Mouse (Mus musculus): ENCODE measurements around the gene Zfp235.

Zfp235 gene

GRCm38 (mm10) chr7:24133996-24134828 is at the start of gene Zfp235:
Gene Zfp235 (plus strand): TSS chr7:24134169.
- in situ Hi-C loops (cut with MboI, MseI), result no loop called here

DNA sequence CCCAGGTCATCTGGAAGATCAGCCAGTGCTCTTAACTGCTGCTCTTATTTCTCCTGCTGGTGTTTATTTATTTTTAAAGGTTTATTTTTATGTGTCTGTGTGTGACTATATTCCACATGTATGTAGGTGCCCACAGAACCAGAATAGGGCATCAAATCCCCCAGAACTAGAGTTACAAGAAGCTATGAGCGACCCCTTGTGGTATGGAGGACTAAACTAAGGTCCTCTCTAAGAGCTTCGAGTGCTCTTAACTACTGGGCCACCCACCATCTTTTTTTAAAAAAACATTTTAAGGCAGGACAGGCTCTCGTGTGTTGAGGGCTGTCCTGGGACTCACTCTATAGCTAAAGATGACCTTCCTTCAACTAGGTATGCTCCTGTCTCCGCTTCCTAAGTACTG is 47.1 kb upstream of the Zfp235 start:
- in situ Hi-C loops (cut with MboI, MseI), result loop anchor here (25.0 kb wide), 1 partner anchor 1675 kb away; the partner anchor contains the start of gene Hnrnpul1

- in situ Hi-C loops (cut with MboI, MseI), result loop anchor here (25.0 kb wide), 1 partner anchor 1675 kb away; the partner anchor contains the start of gene Hnrnpul1
Observed at GRCm38 (mm10) chr7:24087485-24088125, 46.4 kb upstream of the Zfp235 start.

GRCm38 (mm10) chr7:24104403-24104802 is 29.6 kb upstream of the Zfp235 start:
- in situ Hi-C loops (cut with MboI, MseI), result no loop called here

- in situ Hi-C loops (cut with MboI, MseI), result no loop called here
Observed at GRCm38 (mm10) chr7:24105144-24105703, 28.7 kb upstream of the Zfp235 start.

- in situ Hi-C loops (cut with MboI, MseI), result no loop called here
Observed at GRCm38 (mm10) chr7:24110839-24111238, 23.1 kb upstream of the Zfp235 start.

GRCm38 (mm10) chr7:24111772-24112155 is 22.2 kb upstream of the Zfp235 start:
- in situ Hi-C loops (cut with MboI, MseI), result no loop called here

- in situ Hi-C loops (cut with MboI, MseI), result no loop called here
Observed at GRCm38 (mm10) chr7:24112156-24112856, 21.7 kb upstream of the Zfp235 start, which contains the start of gene Zfp112. Gene Zfp112 (plus strand): TSS chr7:24112314.

DNA sequence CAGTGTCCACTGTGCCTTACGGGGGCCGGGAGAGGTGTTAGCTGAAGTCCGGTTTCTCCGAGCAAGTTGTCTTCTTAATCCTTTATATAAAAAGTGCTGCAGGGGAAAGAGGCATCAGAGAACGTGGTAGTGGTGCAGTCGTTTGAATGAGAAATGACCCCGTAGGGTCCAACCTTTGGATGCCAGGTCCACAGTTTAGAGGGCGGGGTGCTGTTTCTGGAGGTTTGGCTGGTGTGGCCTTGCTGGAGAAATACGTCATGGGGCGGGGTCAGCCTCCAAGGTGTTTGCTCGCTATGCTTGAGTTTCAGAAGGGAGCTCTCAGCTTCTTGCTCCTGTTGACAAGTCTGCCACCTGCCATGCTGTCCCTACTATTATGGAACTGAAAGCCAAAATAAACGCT is 21.0 kb upstream of the Zfp235 start:
- in situ Hi-C loops (cut with MboI, MseI), result no loop called here

GRCm38 (mm10) chr7:24116655-24117054 is 17.3 kb upstream of the Zfp235 start:
- in situ Hi-C loops (cut with MboI, MseI), result no loop called here

DNA sequence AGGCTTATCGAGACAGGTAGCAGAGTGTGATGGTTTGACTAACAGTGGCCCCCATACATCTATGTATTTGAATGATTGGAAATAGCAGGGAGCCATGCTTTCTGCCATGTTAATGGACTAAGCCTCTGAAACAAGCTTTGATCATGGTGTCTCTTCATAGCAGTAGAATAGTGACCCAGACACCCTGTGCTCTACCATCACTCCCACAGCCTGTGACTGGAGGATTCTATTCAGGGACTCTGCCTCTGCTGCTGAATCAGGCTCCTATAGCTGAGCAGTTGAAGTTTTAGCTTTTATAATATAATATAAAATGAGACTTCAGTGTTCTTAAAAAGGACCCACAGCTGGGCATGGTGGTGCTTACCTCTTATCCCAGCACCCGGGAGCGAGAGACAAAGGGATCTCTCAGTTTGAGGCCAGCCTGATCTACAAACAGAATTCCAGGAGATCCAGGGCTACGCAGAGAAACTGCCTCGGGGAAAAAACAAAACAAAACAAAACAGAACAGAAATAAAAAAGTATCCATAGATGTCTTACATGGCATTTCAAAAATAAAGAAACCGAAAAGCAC is 459 bp upstream of the Zfp235 start:
- in situ Hi-C loops (cut with MboI, MseI), result no loop called here

GRCm38 (mm10) chr7:24142566-24142965 is 8.6 kb downstream of the Zfp235 start:
- in situ Hi-C loops (cut with MboI, MseI), result no loop called here

- in situ Hi-C loops (cut with MboI, MseI), result no loop called here
Observed at GRCm38 (mm10) chr7:24153272-24153671, 19.3 kb downstream of the Zfp235 start.

GRCm38 (mm10) chr7:24172191-24172590 is 38.2 kb downstream of the Zfp235 start:
- in situ Hi-C loops (cut with MboI, MseI), result no loop called here

- in situ Hi-C loops (cut with MboI, MseI), result loop anchor here (5.0 kb wide), 1 partner anchor 53 kb away; no protein-coding TSS in a partner anchor
Observed at GRCm38 (mm10) chr7:24174618-24175336, 40.8 kb downstream of the Zfp235 start, which contains the start of gene Zfp114. Gene Zfp114 (plus strand): TSS chr7:24175060.

DNA sequence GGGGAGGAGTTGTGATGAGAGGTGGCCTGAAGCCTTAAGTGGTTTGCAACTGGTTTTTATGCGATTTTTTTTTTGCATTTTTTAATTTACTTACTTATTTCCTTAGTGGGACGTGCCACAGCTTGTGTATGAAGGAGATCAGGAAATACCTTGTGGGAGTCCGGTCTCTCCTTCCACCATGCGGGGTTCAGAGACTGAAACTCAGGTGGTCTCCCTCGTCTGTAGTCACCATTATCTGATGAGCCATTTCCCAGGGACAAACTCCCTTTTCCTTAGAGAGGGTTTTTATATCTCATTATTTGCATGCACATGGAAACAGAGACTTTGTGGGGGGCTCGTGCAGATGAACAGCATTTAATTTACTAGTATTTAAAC is 41.4 kb downstream of the Zfp235 start:
- in situ Hi-C loops (cut with MboI, MseI), result loop anchor here (5.0 kb wide), 1 partner anchor 52 kb away; no protein-coding TSS in a partner anchor

DNA sequence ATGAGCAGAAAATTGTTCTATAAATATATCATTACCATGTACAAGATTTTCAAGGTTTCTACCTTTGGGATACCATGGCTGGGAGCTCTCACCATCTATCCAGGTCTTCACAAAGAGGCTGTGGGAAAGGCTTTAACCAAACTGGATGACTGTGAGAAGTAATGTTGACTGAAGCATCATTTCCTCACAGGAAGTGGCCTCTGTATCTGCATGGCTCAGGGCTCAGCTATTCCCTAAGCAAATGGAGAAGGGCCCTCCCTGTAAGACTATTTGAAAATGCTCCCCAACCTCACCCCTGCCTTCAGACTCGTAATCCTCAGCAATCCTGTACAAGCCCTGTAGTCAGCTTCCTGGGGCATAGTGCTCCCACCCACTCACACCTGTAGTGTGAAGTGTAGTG is 53.6 kb downstream of the Zfp235 start:
- in situ Hi-C loops (cut with MboI, MseI), result no loop called here

GRCm38 (mm10) chr7:24188901-24189570 is 55.1 kb downstream of the Zfp235 start:
- in situ Hi-C loops (cut with MboI, MseI), result no loop called here

- in situ Hi-C loops (cut with MboI, MseI), result no loop called here
Observed at GRCm38 (mm10) chr7:24189571-24189944, 55.6 kb downstream of the Zfp235 start.

DNA sequence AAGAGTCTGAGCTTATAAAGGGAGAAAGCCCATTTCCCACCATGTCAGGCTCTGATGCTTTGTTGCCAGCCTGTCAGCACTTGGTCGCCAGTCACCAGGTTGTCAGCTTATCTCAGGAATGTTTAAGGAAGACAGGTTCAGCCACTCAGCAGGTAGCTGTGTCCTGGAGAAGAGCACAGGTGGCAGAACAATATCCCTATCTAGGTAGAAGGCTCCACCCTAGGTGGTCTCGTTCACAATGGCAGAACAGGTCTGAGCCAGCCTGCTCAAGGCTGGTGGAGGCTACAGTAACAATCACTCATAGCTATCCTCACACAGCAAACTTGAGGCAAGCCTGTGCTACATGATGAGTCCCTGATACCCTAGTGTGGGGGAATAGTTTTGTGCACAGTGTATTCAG is 57.4 kb downstream of the Zfp235 start:
- in situ Hi-C loops (cut with MboI, MseI), result no loop called here
